Mouse (Mus musculus) intestine, postnatal 0 days (tissue): Measurements from ENCODE around the gene Cyp2u1. TPM values are rescaled to one million over a fixed set of nuclear protein-coding genes. Genes with fewer than 3 reads are reported as not detected.

Experiments
- ATAC-seq: fragments of 200-750 bp; cut with Nextera tagmentation; 2 replicates; pipeline ENCODE4 v1.8.0; 2017; ENCODE audit warnings: mild to moderate bottlenecking, moderate TSS enrichment, moderate library complexity
- H3K27ac ChIP-seq: fragments of 300-500 bp; sonication (generic); 2 replicates; pipeline ENCODE4 v1.5.1; 2014; ENCODE audit warnings: mild to moderate bottlenecking, low read depth, low read length, moderate library complexity
- H3K27me3 ChIP-seq: fragments of 300-500 bp; sonication (generic); replicated peaks from 2 replicates; pipeline ENCODE4 v1.6.1; 2014; ENCODE audit warnings: low read length, mixed read lengths; ENCODE audit not compliant: control insufficient read depth, insufficient read depth
- H3K36me3 ChIP-seq: fragments of 300-500 bp; sonication (generic); 2 replicates; pipeline ENCODE4 v1.6.1; 2014; ENCODE audit warnings: mild to moderate bottlenecking, moderate library complexity; ENCODE audit not compliant: control insufficient read depth, insufficient read depth
- H3K4me1 ChIP-seq: fragments of 300-500 bp; sonication (generic); replicated peaks from 2 replicates; pipeline ENCODE4 v1.6.1; 2014; ENCODE audit warnings: antibody characterized with exemption, low read length, mixed read lengths; ENCODE audit not compliant: control insufficient read depth, insufficient read depth
- H3K4me2 ChIP-seq: fragments of 300-500 bp; sonication (generic); replicated peaks from 2 replicates; pipeline ENCODE4 v1.6.1; 2014; ENCODE audit warnings: low read depth, mild to moderate bottlenecking, moderate library complexity
- H3K4me3 ChIP-seq: fragments of 300-500 bp; sonication (generic); 2 replicates; pipeline ENCODE4 v1.5.1; 2014; ENCODE audit warnings: low read depth, low read length
- H3K9ac ChIP-seq: fragments of 300-500 bp; sonication (generic); 2 replicates; pipeline ENCODE4 v1.6.1; 2014; ENCODE audit warnings: mild to moderate bottlenecking, low read depth, low read length
- H3K9me3 ChIP-seq: fragments of 300-500 bp; sonication (generic); 2 replicates; pipeline ENCODE4 v1.6.1; 2016; ENCODE audit warnings: mixed run types; ENCODE audit not compliant: control insufficient read depth
- CTCF ChIP-seq: sonication (generic); IDR thresholded peaks from 2 replicates; pipeline ENCODE4 v1.5.1; 2016; ENCODE audit warnings: low read depth, mild to moderate bottlenecking, control low read depth, antibody characterized with exemption, moderate library complexity
- WGBS: fragments of 180-500 bp; shearing (Covaris S2); extraction: QIAGEN DNeasy Blood & Tissue Kit; methylation state at CpG from one replicate; pipeline ENCODE4 v1.1.7; 2014; 5-methylcytosine and 5-hydroxymethylcytosine counted together
- polyA plus RNA-seq: library from polyadenylated mRNA; unstranded; fragments of >200 nt; fragmentation: Nextera tagmentation; extraction: Ambion mirVana; gene quantifications from 2 replicates; pipeline ENCODE4 v1.2.1, GENCODE M21; 2015

The Cyp2u1 gene
- polyA plus RNA-seq, 1 experiment from 2014 or later, result 17.1 TPM

- 0 out of 2 replicates have a peak, but pooled peaks cover 6% of the 10 kb centered on the region for H3K4me1 ChIP-seq
- H3K4me2 ChIP-seq, result no peak overlapping the region
- no peaks in the 10 kb centered on the region for H3K9me3 ChIP-seq
- 77% methylated on average over 9 of the region's 9 CpGs for WGBS
- no peak for TF ChIP-seq CTCF
- H3K9ac ChIP-seq, result no peak overlapping the region
- peaks cover 18% of the 10 kb centered on the region for H3K36me3 ChIP-seq
- ATAC-seq, result no peak
- H3K27ac ChIP-seq, result no peak overlapping the region
- H3K27me3 ChIP-seq, result no peaks in the 10 kb centered on the region
- H3K4me3 ChIP-seq, result no peak overlapping the region
Measured at GRCm38 (mm10) chr3:131299078-131299477, 3.9 kb downstream of the Cyp2u1 start.

GRCm38 (mm10) chr3:131296893-131297292 lies 6.1 kb downstream of the Cyp2u1 start:
- H3K4me1 ChIP-seq, result peaks cover 11% of the 10 kb centered on the region; the same call in 1 of the 2 replicates
- no peak for ATAC-seq
- H3K9ac ChIP-seq, result no peak overlapping the region
- H3K9me3 ChIP-seq, result no peaks in the 10 kb centered on the region
- H3K36me3 ChIP-seq, result peaks cover 18% of the 10 kb centered on the region
- no peak for TF ChIP-seq CTCF
- H3K27me3 ChIP-seq, result no peaks in the 10 kb centered on the region
- H3K4me3 ChIP-seq, result no peak overlapping the region
- 91% methylated on average over 7 of the region's 7 CpGs for WGBS
- H3K27ac ChIP-seq, result no peak overlapping the region
- no peak overlapping the region for H3K4me2 ChIP-seq

- peak; percentile 34; the same call in 1 of the 2 replicates for ATAC-seq
- Histone ChIP-seq H3K9ac (no peak overlapping the region), H3K4me1 (peaks cover 11% of the 10 kb centered on the region; the same call in 1 of the 2 replicates), H3K27me3 (no peaks in the 10 kb centered on the region), H3K36me3 (peaks cover 18% of the 10 kb centered on the region), H3K4me3 (no peak overlapping the region), H3K9me3 (no peaks in the 10 kb centered on the region), H3K4me2 (peak overlapping the region; percentile 48), H3K27ac (no peak overlapping the region; the same call in 1 of the 2 replicates)
- no peak for TF ChIP-seq CTCF
- WGBS, result 34% methylated on average over 12 of the region's 12 CpGs
Measured at GRCm38 (mm10) chr3:131295513-131296200, 7.4 kb downstream of the Cyp2u1 start.

- H3K27ac ChIP-seq, result peak overlapping the region; percentile 2; the same call in 1 of the 2 replicates
- TF ChIP-seq CTCF, result peak; percentile 65
- no peak overlapping the region for H3K4me3 ChIP-seq
- peaks cover 18% of the 10 kb centered on the region for H3K36me3 ChIP-seq
- H3K4me2 ChIP-seq, result no peak overlapping the region; the same call in 1 of the 2 replicates
- WGBS, result 52% methylated on average over 3 of the region's 3 CpGs
- no peak for ATAC-seq
- H3K4me1 ChIP-seq, result peaks cover 11% of the 10 kb centered on the region; the same call in 1 of the 2 replicates
- no peaks in the 10 kb centered on the region for H3K27me3 ChIP-seq
- H3K9ac ChIP-seq, result no peak overlapping the region
- H3K9me3 ChIP-seq, result no peaks in the 10 kb centered on the region
Measured at GRCm38 (mm10) chr3:131294503-131294902, 8.5 kb downstream of the Cyp2u1 start.

- peak; percentile 62 for ATAC-seq
- WGBS, result 54% methylated on average over 3 of the region's 3 CpGs
- H3K9me3 ChIP-seq, result no peaks in the 10 kb centered on the region
Measured at GRCm38 (mm10) chr3:131292959-131293358, 10.1 kb downstream of the Cyp2u1 start.

GRCm38 (mm10) chr3:131292349-131292748 lies 10.7 kb downstream of the Cyp2u1 start:
- H3K9ac ChIP-seq, result no peak overlapping the region
- no peak overlapping the region for H3K4me3 ChIP-seq
- ATAC-seq, result peak; percentile 77
- no peaks in the 10 kb centered on the region for H3K27me3 ChIP-seq
- H3K4me1 ChIP-seq, result peaks cover 11% of the 10 kb centered on the region; the same call in 1 of the 2 replicates
- H3K9me3 ChIP-seq, result no peaks in the 10 kb centered on the region
- no peak for TF ChIP-seq CTCF
- H3K27ac ChIP-seq, result peak overlapping the region; percentile 42; the same call in 1 of the 2 replicates
- WGBS, result 33% methylated on average over 2 of the region's 2 CpGs
- no peak overlapping the region for H3K4me2 ChIP-seq
- H3K36me3 ChIP-seq, result peaks cover 8% of the 10 kb centered on the region; the same call in 1 of the 2 replicates

More at GRCm38 (mm10) chr3:131292959-131293358, 10.1 kb downstream of the Cyp2u1 start:
- H3K27ac ChIP-seq, result peak overlapping the region; percentile 11; the same call in 1 of the 2 replicates
- H3K4me1 ChIP-seq, result peaks cover 11% of the 10 kb centered on the region; the same call in 1 of the 2 replicates
- no peak overlapping the region for H3K4me2 ChIP-seq
- H3K4me3 ChIP-seq, result no peak overlapping the region
- no peaks in the 10 kb centered on the region for H3K27me3 ChIP-seq
- no peak overlapping the region for H3K9ac ChIP-seq
- peaks cover 14% of the 10 kb centered on the region for H3K36me3 ChIP-seq
- no peak for TF ChIP-seq CTCF
